Mouse (Mus musculus) liver, adult 2 months (tissue): ENCODE results near the gene Adgre1.

Experiments used
- CTCF ChIP-seq: fragments of 200-500 bp; IDR thresholded peaks from 2 replicates; pipeline ENCODE4 v1.5.1; 2011; ENCODE audit warnings: low read depth, low read length, control low read depth
- POLR2A ChIP-seq: fragments of 200-500 bp; IDR thresholded peaks from 2 replicates; pipeline ENCODE4 v1.6.1; 2011; ENCODE audit warnings: low read length, control low read depth; ENCODE audit not compliant: insufficient read depth; ENCODE audit errors: extremely low read depth

- TF ChIP-seq POLR2A: no peak
- no peak for TF ChIP-seq CTCF
Measured at GRCm38 (mm10) chr17:57332241-57332640, 26.2 kb upstream of the Adgre1 start.
